Mouse (Mus musculus): ENCODE results near the gene Gm28047.

GRCm38 (mm10) chr15:102502254-102502840 is 122.5 kb downstream of the Gm28047 start:
- TF ChIP-seq POLR2A (IDR thresholded peaks at IDR 0.05; ENCODE audit: borderline replicate concordance, insufficient read depth, low read length) (no peak), CTCF (IDR thresholded peaks at IDR 0.05; ENCODE audit: borderline replicate concordance, insufficient read depth, low read depth, low read length) (no peak)
